Mouse (Mus musculus) testis, postnatal 10 days (tissue): ENCODE results near the gene Sgms1.

Source experiments
- DNase-seq: peaks from one replicate; pipeline ENCODE4 v3.0.0; 2021; ENCODE audit warnings: low spot score

The Sgms1 gene

DNA sequence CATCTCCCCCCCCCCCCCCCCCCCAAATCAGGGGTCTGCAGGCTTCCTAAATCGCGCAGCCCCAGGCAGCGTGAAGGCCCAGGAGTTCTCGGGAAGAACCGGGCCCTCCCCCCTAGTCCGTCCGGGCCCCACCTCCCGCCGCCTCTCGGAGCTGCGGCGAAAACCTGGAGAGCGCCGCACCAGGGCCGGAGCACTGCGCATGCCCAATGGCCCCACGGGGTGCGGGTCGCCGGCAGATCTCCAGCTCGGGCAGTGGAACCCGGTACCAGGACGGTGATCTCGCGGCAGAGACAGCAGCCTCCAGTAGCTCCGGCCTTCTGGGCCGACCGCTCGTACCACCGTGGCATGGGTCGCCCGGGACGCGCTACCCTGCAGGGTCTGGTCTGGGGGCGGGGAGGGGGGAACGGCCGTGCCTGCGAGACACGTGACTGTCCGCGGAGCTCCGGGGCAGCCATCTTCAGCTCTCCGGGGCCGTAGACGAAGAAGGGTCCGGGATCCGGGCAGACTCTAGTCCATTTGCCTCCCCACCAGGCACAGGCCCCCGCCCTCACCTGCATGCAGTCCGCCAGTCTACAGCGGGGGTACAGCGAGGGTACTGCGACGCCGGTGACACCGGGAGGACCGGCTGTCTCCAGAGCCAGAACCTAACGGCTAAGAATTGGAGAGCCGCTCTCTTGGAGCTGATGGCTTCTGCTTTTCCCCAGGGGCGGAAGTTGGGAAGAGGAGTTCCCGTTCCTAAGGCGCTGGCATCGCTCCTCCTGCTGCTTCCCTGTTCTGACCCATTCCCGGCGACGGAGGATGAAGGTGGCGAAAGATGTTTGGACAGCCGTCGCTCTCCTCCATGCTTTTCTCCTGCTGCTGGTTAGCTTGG lies at the start of gene Sgms1:
Sgms1 (minus strand) TSS at position 714 of the 871 bp plus-strand sequence.
- DNase-seq = peak; percentile 96

DNA sequence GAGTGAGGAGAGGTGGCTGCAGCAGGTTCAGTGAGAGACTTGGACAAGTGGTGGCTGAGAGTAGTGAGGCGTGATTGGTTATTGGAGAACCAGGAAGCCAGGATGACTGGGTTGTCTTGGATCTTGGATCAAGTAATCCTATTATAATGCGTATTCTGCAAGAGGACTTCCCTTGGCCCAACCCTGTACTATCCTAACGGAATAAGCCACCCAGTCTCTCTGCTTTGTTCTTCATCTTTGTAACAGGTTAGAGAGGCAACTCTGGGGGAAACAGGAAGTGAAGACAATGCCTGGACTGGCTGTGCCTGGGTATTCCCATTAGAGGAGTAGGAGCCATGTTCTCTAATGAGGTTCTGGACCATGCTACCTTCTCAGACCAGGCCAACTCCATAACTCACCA lies 36.3 kb upstream of the Sgms1 start:
- no peak for DNase-seq

DNA sequence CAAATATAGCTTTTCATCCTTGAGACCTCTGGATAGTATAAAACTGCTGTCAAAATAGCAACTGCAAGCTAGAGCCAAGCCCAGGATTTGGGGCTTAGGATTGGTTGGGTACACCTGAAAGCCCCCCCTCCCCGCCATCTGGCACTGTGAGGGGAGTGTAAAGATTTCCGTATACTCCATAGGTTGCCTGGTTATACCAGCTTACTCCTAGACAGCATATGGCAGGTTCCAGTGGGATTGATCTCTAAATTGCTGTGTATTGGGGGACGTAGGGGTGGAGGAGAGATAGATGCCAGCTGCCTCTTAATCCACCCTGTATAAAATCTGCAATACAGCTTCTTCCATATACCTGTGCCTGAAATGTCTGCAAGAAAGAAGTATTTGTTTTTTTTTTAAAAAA lies 35.2 kb upstream of the Sgms1 start:
- DNase-seq = no peak

DNA sequence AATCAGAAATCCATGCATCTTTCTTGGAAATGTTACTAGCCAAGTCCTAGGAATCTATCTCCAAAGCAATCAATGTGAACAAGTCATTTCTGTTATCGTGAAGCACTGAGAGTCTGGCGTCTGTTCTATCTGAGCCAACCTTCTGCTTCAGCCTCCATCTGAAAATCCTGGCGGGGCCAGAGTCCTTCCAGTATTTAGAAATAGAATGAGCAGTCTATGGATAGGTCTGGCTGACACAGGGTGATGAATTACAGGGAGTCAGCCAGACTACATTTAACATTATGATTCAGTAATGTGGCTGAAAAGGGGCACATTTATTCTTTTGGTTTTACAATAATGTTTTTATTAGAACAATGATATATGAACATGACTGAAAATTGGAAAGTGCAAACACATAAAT lies 29.6 kb upstream of the Sgms1 start:
- no peak for DNase-seq

DNA sequence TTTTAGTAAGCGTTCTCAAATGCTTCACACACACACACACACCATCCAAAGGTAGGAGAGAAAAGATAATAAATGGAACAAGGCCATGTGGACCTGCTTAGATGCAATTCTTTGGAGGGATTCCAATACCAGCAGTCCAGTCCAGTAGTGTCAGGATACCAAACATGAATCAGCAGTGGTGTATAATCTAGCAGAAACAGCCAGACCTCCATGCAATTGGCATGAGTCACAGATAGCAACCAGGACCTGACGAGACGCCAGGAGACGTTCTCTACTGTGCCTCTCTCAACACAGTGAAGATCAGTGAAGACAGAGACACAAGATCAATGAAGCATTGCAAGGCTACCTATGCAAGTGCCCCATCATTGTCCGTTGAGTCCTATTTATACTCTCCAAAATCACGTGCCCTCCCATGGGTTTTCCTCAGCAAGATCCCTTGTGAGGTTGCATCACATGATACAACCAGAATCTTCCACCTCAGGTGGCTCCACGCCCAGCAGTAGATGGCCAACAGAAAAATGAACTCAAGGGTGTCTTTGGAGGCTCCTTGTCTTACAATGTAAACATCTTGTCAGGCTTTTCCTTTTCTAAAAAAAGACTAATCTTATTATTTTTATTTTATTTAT lies 27.3 kb upstream of the Sgms1 start:
- no peak for DNase-seq

DNA sequence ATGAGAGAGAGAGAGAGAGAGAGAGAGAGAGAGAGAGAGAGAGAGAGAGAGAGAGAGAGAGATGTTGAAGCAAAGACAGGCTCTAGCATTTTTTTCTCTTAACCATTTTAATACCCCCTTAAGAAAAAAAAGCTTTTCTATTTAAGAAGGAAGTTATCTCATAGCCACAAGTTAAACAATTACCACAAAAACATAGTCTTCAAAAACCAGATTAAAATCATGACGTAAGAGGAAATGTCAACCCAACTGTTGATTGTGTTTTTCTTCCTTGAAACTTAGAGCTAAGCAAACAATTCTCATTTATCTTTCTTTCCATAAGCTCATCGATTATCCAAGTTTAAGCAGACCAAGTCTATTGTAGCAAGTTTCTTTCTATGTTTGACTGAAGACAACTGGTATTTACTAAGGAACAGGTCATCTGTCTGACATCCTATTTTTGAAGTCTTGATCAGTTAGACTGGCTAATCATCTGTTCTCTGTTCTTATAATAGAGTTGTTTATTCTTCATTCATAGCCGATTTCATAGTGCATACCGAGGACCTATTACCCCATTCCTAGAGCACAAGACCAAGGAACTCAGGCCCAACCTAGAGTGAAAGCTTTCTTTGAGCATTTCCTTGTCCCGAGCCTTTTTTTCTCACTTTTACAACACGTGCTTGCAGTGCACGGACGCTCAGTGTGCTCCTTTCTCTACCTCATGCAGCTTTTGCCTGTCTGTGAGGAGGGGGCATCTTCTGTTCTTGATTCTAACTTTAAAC lies 20.3 kb upstream of the Sgms1 start:
- DNase-seq = no peak

DNA sequence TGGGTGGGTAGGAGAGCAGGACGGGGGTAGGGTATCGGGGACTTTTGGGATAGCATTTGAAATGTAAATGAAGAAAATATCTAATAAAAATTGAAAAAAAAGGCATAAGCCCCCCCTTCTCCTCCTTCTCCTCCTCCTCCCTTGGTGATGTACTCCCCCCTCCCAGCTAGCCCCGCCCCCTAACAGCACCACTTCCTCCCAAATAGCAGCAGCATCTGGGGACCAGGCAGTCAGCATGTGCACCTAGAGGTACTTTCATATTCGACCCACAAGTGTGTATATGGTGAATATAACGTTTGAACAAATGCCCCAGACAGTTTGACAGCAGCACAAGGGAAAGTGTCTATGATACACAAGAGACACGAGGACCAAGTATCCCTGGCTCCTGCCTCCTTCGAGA lies 17.2 kb upstream of the Sgms1 start:
- DNase-seq = no peak

DNA sequence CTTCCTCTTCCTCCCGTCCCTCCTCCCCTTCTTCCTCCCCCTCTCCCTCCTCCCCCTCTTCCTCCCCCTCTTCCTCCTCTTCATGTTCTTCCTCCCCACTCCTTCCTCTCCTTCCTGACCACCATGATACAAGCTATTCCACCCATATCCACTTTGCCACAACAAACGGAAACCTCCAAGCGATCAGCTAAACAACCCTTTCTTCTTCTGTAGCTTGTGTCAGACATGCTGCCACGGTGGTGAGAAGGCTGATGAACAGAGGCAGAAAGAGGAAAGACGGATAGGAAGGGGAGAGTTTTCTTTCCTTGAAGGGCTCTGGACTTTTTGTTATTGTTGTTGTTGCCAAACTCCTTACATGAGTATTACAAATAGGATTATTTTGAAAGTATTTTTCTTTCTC lies 14.9 kb upstream of the Sgms1 start:
- DNase-seq = no peak

DNA sequence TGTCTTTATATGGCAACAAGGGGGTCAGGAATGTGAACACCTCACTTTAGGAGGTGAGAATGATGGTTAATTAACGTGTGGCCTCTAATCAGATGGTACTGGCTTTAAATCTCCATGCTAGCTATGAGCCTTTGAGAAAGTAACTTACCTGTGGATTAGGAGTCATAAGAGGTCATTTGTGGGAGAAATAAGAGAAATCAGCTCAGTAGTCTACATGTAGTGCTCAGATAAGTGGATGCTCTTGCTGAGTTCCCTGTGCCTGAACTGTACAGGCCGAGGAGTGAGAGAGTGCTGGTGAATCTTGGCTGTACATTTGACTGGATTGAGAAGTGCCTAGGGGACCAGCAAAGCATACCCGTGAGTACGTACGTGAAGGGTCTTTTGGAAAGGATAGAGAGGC lies 14.3 kb upstream of the Sgms1 start:
- no peak for DNase-seq

DNA sequence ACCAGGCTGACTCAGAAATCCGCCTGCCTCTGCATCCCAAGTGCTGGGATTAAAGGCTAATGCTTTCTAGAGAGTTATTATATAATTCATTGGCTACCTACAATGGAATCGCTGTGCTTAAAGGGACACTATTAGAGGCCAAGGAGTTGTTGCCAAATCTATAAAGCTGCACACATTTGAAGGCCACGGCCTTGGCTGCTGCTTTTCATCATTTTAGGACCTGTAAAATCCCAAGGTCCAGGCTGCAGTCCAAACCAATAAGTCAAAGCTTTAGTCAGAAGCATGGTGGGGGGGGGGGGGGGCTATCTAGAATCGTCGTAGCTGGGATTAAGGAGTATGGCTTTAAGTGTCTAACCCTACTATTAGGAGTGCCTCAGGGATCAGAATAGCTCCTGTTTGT lies 9.0 kb upstream of the Sgms1 start:
- DNase-seq = no peak

DNA sequence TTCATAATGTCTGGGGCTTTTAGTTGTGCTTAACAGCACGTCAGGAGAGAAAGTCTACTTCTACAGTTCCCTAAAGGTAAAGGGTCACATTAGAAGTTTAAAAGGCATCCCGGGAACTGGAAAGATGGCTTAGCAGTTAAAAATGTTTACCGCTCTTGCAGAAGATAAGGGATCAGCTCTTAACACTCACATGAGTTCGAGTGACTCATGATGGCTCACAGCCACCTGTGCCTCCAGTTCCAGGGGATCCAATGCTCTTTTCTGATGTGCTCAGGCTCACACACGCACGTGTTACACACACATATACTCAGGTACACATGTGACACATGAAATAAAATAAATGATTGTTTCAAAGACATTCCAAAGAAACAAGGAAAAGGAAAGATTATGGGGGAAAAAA lies 6.8 kb upstream of the Sgms1 start:
- DNase-seq = no peak

DNA sequence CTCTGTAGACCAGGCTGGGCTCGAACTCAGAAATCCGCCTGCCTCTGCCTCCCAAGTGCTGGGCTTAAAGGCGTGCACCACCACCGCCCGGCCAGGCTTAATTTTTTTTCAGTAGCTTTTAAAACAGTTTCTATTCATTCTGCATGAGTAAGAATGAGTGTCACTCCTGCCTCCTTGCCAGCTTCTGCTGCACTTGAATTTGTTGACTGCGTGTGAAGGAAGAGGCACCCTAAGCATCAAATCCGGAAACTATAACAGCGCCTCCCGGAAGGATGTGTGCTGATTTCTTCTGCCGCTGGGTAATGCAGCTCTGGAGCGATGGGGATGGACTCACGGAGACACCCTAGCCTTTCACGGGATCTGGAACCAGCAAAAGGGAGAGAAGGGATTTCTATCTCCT lies 5.3 kb upstream of the Sgms1 start:
- DNase-seq = no peak

DNA sequence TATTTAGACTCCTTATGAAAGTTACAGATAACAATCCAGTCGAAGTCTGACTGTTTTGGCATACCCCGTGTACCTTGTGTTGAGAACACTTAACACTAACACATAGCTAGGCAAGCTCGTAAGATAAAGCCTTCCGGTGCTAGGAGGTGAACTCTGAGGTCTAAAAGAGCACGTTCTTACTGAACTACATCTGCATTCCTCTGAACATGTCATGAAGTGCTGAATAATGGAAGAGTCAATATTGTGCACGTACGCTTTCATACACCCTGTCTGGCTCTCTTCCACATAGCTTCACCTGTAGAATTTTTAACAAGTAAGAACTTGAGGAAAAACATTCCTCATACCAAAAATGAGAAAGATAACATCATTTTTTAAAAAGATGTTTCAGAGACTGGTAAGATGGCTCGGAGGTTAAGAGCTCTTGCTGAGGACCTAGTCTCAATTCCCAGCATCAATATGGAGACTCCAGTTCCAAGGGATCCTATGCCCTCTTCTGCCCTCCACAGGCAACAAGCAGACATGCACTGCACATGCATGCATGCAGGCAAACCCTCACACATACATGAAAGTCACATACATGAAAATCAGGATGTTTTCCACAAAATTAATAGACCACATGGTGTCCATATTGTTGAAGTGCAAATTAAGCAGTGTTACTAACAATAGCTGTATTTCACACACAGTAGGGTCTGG lies 4.4 kb upstream of the Sgms1 start:
- DNase-seq = no peak

DNA sequence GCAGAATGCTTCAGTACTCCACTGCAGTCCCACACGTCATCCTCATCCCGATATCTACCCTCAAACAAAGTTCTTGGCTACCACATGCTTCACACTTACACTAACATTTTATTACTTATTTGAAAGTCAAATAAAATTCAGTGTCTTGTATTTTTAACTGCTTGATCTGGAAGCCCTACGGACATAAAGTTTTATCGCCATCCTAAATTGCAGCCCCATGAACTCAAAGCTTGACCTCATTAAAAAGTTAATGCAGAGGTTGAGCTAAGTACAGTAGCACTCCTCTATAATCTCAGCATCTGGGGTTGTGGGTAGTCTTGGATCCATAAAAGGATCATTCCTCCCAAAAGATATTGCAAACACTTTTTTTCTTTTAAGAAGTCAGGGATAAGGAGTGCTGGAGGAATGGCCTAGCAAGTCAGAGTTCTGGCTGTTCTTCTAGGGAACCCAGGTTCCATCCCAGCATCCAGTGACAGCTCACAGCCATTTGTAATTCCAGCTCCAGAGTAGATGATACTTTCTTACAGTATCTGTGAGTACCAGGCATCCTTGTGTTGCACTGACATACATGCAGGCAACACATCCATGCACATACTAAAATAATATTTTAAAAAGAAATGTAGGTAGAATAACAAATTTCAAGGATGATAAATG lies 3.7 kb upstream of the Sgms1 start:
- DNase-seq = no peak

DNA sequence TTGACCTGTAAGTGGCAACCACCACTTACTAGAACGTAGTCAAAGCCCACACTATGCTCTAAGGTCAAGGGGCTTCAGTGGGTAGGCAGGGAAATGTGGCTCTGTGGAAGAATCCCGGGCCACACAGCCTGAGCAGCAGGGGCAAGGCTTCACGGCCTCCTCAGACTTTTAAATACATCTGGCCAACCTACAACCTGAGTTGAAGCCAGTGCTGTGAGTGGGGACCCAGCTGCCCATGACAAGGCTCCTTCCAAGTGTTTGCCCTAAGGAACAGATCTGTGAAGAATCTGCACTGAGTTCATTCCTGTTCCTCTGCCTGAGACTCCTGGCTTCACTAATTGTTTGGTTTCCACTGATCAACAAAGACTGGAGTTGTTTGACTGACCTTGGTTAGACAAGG lies 1.9 kb upstream of the Sgms1 start:
- no peak for DNase-seq

DNA sequence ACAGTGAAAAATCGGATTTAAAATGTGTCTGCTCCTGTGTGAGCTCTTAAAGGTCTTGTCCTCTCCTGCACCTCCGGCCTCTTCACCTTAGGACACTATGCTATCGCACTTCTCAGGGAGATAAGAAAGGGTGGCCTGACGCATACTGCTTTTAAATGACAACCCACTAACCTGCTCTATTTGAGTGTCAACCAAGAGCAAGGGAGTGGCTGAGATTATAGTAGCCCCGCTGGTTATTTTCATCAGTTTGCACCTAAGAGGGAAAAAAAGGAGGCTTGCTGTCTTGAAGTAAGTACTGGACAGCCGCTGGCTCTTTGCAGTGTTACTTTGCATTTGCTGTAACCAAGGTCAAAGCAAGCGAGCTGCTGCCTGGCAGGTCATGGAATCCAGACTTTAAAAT lies 602 bp upstream of the Sgms1 start:
- no peak for DNase-seq

DNA sequence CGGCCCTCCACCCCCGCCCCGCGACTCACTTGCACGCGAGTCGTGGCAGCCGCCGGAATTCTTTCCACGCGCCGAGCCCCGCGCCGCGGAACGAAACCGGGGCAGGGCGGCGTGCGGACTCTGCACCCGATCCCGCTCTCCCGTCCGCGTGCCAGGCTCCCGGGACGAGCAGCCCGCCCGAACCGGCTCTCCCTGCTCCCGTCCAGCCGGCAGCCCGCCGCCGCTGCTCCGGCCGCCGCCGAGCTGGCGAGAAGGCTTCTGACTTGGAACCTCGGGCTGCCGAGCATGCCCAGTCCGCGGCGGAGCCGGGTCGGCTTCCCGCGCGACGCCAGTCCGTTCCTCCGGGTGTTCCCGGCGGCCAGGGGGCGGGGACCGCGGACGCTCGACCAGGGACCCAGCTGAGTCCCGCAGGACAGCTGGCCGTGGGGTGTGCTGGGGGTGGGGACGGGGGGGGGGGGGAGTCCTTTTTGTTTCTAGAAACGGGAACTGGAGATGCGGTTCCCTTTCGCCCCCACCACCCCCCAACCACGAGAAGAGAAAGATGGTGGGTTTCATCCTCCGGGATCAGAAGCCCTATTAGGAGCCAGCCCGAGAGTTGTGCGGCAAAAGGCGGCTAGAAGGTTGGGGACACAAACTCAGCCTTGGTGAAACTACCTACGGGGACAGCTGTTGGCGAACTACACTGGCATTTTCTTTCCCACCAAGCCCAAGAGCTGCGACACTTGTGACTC lies 1.2 kb downstream of the Sgms1 start:
- DNase-seq = peak; percentile 95

DNA sequence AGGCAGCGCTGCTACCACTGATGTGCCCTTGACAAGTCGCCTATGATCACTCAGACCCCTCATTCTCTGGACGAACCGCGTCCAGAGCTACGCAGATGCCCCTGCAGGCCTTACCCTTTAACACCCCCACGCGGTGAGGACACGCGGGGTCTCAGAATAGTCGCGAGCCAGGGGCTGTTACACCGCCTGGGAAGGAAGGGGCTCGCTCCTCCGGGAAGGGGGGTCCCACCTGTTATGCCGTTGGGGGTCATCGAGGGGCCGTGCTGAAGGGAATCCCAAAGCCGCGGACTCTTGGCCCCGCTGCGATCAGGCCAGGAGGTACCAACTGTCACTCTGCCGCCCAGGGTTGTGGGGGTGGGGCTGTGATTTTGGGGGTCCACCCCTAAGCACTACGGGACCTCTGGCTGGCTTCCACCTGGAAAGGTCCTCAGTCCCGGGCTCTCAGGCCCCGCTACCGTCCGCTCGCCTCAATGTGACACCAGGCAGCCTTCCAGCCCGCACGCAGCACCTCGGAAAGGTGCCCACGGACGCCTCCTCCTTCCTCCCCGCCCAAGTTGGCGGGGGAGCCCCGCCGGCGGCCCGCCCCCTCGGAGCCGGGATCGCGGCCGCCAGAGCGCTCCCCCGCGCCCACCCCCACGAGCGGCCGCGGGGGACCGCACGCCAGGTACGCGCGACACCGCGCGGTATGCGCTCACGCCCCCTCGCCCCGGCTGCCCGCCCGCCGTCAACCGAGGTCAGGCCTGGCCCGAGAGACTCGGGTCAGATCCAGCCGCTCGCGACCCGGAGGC lies 1.9 kb downstream of the Sgms1 start:
- peak; percentile 82 for DNase-seq

DNA sequence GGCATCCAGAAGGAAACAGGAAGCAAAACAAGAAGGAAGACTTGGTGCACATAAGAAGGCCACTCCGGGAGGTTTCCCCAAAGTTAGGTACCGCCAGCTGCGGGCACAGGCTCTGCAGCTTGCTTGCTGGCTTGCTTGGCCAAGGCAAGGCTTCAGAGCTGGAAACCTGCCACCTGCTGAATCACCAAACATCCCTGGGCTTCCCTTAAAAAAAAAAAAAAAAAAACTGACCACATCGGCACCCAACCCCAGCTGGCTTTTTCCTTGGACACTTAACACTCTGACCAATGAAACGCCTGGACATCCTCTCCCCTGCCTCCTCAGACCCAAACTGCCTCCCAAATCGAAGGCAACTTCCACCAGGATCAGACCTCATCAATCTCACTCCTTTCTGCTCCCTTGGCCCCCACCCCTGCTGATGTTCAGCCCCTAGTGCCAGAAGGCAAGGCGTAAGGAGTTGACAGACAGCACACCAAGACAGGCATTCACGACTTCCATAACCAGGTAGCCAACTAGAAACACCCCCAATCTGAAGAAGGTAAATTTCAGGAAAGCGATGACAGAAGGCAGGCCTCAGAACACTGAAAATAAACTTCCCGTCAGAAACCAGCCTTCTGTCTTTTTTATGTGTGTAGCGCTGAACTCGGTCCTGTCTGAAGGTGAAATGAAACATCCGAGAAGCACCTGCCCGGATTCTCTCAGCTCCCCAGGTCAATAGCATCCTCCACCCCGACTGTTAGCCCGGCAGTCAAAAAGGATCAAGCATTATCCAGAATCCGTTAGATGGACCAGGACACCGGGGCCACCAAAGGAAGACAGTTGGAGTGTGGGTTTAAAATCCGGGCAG lies 2.7 kb downstream of the Sgms1 start:
- DNase-seq = peak; percentile 80
